Mouse (Mus musculus) adrenal gland, postnatal 10 days (tissue): Measurements from ENCODE around the gene Mei1. TPM values are rescaled to one million over a fixed set of nuclear protein-coding genes. Genes with fewer than 3 reads are reported as not detected.

Experiments used
- DNase-seq: peaks from one replicate; pipeline ENCODE4 v3.0.0; 2021; ENCODE audit warnings: mixed read lengths
- total RNA-seq, 2 experiments: library from RNA; stranded (reverse); gene quantifications; 2 replicates each; pipeline ENCODE4 v1.2.3; 2021

Mei1 gene
- total RNA-seq, 2 experiments from 2014 or later, result 0.93 to 2.0 TPM

DNA sequence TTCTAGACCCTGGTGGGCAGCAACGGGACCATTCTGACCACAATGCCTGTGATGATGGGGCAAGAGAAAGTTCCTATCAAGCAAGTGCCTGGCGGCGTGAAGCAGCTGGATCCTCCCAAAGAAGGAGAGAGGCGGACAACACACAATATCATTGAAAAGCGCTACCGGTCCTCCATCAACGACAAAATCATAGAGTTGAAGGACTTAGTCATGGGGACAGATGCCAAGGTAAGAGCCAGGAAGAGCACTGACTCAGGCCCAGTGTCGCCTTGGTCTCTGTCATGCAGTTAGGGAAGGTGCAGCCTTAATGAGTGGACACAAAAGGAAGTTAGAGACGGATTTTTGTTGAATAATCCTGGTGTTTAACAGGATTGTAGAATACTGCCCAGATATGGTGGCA lies 105.3 kb downstream of the Mei1 start:
- DNase-seq, result no peak

Other genes starting within 250 kb of the Mei1 start
- gene Tob2, start 211.2 kb upstream of the Mei1 start, total RNA-seq, result 100 to 1,000 TPM; 108 to 183 TPM
- gene Phf5a, start 198.1 kb upstream of the Mei1 start, total RNA-seq, result 10 to 100 TPM; 58.8 to 62.9 TPM
- gene Aco2, start 197.7 kb upstream of the Mei1 start, total RNA-seq, result 1,000 to 10,000 TPM; 2,299 to 2,557 TPM
- 10 to 100 TPM; 15.5 to 19.1 TPM for gene Polr3h, start 143.8 kb upstream of the Mei1 start, total RNA-seq
- gene Csdc2, start 133.2 kb upstream of the Mei1 start, total RNA-seq, result 10 to 100 TPM; 16.9 to 27.9 TPM
- gene Pmm1, start 109.1 kb upstream of the Mei1 start, total RNA-seq, result 10 to 100 TPM; 81.4 to 94.8 TPM
- not detected for gene 1700029P11Rik, start 89.5 kb upstream of the Mei1 start, total RNA-seq
- 100 to 1,000 TPM; 122 to 139 TPM for gene Xrcc6, start 82.2 kb upstream of the Mei1 start, total RNA-seq
- 10 to 100 TPM; 51.9 to 60.3 TPM for gene Desi1, start 36.1 kb upstream of the Mei1 start, total RNA-seq
- 10 to 100 TPM; 76.1 to 84.1 TPM for gene Snu13, start 22.4 kb upstream of the Mei1 start, total RNA-seq
- gene 4930407I10Rik, start 10.8 kb upstream of the Mei1 start, total RNA-seq, result not detected
- gene Ccdc134, start 57.9 kb downstream of the Mei1 start, total RNA-seq, result 1 to 10 TPM; 8.6 to 8.7 TPM
- 10 to 100 TPM; 44.6 to 47.5 TPM for gene Srebf2, start 77.2 kb downstream of the Mei1 start, total RNA-seq
- under 1 TPM; 0.12 to 0.45 TPM for gene Shisa8, start 142.8 kb downstream of the Mei1 start, total RNA-seq
- 1 to 10 TPM; 2.1 to 2.7 TPM for gene Tnfrsf13c, start 154.4 kb downstream of the Mei1 start, total RNA-seq
- 10 to 100 TPM; 11.7 to 12.0 TPM for gene Cenpm, start 174.8 kb downstream of the Mei1 start, total RNA-seq
- gene 1500009C09Rik, start 182.4 kb downstream of the Mei1 start, total RNA-seq, result under 1 TPM; 0.27 to 1.00 TPM
- 1 to 10 TPM; 3.5 to 6.0 TPM for gene Sept3, start 204.9 kb downstream of the Mei1 start, total RNA-seq
- under 1 TPM in 1 of 2 experiments, not detected in 1; 0.48 TPM for gene Wbp2nl, start 229.0 kb downstream of the Mei1 start, total RNA-seq